Mouse (Mus musculus): ENCODE data around the gene Haspin.
A peak's percentile ranks its signal among the peaks of the same experiment; 100 is the strongest.

GRCm38 (mm10) chr11:73169231-73169630 lies 31.1 kb upstream of the Haspin start:
- TF ChIP-seq RCOR1 (IDR thresholded peaks at IDR 0.05; ENCODE audit: low read depth, low read length) (0 out of 2 replicates have a peak, but pooled peaks have one; percentile 18), MXI1 (IDR thresholded peaks at IDR 0.05; ENCODE audit: low read depth, low read length) (no peak), POLR2A (IDR thresholded peaks at IDR 0.05; ENCODE audit: control insufficient read depth in 1 of 2, insufficient read depth in 1 of 2, low read depth in 1 of 2, low read length in 2 of 2, poor library complexity in 1 of 2) (no peak), CTCF (IDR thresholded peaks at IDR 0.05 in 2 of 3, conservative IDR thresholded peaks at IDR 0.05 in 1 of 3; ENCODE audit: control insufficient read depth in 1 of 3, insufficient read depth in 1 of 3, low read depth in 2 of 3, low read length in 3 of 3, poor library complexity in 1 of 3, severe bottlenecking in 1 of 3) (peak; percentile 70 to 81 (median 81)), TCF12 (IDR thresholded peaks at IDR 0.05; ENCODE audit: low read depth, low read length) (no peak), EP300 (IDR thresholded peaks at IDR 0.05; ENCODE audit: low read depth in 1 of 2, low read length in 2 of 2) (no peak), MAX (IDR thresholded peaks at IDR 0.05; ENCODE audit: low read length) (no peak), TAL1 (IDR thresholded peaks at IDR 0.05; ENCODE audit: low read length) (no peak), ZMIZ1 (IDR thresholded peaks at IDR 0.05; ENCODE audit: low read depth, low read length) (no peak), KAT2A (conservative IDR thresholded peaks at IDR 0.05; ENCODE audit: low read depth, low read length) (no peak), MAFK (IDR thresholded peaks at IDR 0.05; ENCODE audit: borderline replicate concordance, low read depth, low read length) (no peak), SMC3 (IDR thresholded peaks at IDR 0.05; ENCODE audit: low read depth, low read length) (peak; percentile 74), GATA1 (IDR thresholded peaks at IDR 0.05; ENCODE audit: low read depth, low read length) (no peak), MEF2A (IDR thresholded peaks at IDR 0.05; ENCODE audit: extremely low read depth, insufficient replicate concordance, low read depth, low read length, poor library complexity, severe bottlenecking) (no peak)
